Mouse (Mus musculus) natural killer cell, adult 2 months (primary cell): ENCODE results near the gene Nap1l1.
"Not testable (repeated sequence)": the region's sequence is repeated elsewhere in the genome, so short reads cannot be mapped to it uniquely, and the experiment has no call there.

ENCODE experiments used
- DNase-seq, 2 experiments: peaks; one replicate each; pipeline ENCODE4 v3.0.0; 2022; ENCODE audit warnings: low spot score in 2 of 2

Gene Nap1l1

GRCm38 (mm10) chr10:111472686-111473510 lies at the start of gene Nap1l1:
TSS of gene Nap1l1 (plus strand) at chr10:111473223.
- DNase-seq = peak; percentile 95 to 96

DNA sequence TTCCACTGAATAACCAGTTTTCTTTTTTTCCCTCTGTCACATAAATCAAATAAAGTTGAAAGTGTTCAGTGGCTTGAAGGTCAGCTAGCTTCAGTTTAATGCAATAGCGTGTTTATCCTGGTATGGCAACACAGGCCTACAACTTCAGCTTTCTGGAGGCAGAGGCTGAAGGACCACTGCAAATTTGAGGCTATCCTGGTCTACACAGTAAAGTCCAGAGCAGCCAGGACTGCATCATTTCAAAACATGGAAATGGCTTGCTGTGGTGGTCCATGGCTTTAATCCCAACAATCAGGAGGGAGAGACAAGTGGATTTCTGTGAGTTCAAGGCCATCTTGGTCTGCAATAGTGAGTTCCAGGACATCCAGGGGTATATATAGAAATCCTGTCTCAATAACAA lies 46.5 kb upstream of the Nap1l1 start:
- DNase-seq = no peak

DNA sequence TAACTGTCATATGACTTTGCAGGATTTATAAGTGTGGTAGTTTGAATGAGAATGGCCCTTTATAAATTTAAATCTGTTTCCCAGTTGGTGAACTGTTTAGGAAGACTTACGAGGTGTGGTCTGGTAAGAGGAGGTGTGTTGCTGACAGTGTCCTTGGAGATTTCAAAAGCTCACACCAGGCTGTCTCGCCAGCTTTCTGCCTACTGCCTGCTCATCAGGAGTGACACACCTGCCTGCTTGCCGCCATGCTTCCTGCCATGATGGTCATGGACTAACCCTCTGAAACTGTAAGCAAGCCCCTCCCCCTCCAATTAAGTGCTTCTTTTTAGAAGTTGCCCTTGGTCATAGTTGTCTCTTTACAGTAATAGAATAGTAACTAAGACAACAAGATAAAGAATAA lies 39.5 kb upstream of the Nap1l1 start:
- no peak for DNase-seq

GRCm38 (mm10) chr10:111441034-111441440 lies 32.0 kb upstream of the Nap1l1 start:
- no peak for DNase-seq

DNA sequence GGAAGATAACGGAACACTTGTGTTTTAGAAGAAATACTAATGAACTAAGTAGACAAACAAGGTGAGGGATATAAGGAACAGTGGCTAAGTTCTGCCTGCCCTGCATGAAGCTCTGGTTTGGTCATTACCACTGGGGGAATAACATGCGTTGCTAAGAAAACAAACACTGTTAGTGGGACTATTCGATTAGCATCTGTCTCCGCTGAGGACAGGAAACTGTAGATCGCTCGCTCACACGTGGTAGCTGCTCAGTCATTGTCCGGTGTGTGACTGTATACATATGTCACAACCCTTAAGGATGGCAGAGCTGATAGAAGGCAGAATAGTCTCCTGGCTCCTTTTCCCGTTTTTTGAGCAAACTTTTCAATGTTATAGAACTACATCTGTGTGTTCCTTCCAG lies 28.8 kb upstream of the Nap1l1 start:
- DNase-seq = no peak

DNA sequence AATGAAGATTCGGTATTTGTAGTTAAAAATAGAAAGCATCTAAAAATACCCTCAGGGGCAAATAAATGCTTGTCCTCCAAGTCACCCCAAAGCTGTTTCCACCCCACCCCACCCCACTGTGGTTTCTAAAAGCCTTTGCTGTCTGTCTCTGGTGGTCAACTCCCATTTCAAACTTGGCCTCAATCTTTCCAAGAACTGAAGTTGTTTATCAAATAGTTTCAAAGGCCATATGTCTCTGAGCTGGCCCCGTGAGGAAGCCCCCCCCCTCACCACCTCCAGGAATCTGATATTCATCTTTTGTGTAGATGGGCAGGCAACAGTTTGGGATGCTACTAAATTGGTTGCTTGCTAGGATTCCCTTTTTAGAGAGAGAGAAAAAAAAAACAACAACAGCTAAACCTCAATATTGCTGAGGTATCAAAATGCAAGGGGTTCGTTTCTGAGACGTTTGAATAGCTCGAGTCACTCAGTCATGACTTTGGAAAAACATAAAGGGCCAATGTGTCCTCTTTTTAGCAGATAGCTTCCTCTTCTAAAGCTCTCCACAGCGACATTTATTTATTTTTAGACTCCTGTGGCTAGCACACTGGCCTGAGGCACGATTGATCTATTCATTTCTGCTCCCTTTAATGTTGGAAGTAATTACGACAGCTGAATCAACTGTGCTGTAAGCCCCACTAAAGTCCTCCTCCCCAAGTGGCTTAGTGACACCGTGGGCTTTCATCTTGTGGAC lies 26.9 kb upstream of the Nap1l1 start:
- no peak for DNase-seq

DNA sequence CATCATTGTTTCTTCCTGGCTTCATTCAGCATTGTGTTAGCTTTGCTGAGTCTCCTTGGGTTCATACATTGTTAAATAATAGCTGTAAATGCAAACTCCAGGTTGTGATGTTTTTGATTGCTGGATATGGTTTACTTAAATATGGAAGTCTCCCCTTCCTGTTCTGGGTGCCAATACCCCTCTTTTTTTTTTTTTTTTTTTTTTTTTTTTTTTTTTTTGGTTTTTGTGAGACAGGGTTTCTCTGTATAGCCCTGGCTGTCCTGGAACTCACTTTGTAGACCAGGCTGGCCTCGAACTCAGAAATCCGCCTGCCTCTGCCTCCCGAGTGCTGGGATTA lies 26.4 kb upstream of the Nap1l1 start:
- DNase-seq = not testable (repeated sequence)

DNA sequence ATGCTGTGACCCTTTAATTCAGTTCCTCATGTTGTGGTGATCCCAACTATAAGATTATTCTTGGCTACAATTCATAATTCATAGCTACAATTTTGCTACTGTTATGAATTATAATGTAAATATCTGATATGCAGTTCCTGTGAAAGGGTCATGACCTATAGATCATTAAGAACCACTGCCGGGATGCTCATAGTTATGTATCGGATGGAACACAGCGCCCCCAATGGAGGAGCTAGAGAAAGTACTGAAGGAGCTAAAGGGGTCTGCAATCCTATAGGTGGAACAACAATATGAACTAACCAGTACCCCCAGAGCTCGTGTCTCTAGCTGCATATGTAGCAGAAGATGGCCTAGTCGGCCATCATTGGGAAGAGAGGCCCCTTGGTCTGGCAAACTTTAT lies 23.4 kb upstream of the Nap1l1 start:
- DNase-seq = not testable (repeated sequence)

DNA sequence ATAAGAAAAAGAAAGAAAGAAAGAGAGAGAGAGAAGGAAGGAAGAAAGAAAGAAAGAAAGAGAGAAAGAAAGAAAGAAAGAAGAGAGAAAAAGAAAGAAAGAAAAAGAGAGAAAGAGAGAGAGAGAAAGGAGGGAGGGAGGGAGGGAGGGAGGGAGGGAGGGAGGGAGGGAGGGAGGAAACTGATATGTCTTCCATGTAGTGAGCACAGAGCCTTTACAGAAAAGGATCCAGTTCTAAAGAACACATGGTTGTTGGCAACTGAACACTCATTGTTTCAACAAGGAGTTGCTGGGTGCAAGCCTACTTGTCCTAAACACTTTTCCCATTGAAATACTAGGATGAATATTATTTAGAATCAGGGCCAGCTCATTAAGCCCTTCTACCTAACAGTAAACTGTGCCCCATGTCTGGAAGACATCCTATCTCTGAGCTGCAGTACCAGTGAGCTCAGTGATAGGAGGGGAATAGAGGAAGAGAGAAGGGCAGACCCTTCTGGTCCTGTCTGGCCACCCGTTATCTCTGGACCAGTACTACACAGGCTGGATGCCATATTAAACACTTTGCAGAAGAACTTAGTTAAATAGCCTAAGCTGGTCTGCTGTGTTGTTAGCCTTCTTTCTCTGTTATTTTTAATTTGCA lies 21.2 kb upstream of the Nap1l1 start:
- DNase-seq = no peak

DNA sequence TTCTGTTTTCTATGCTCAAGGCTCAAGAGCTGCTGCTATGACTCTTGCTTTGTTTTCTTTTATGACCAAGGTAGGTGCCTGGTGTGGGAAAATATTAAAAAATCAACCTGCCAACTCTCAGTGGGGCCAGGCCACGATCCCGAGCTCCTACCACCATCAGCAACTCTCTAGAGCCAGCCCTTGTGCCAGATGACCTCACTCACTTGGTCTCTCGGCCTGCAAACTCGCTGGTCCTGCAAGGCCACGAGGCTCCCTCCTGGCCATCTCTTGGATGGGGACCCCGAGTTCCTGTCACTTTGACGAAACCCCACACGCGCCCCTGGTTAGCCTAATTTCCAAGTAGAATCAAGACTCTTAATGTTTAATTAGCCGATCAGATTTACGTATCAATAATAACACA lies 20.6 kb upstream of the Nap1l1 start:
- DNase-seq = no peak

- no peak for DNase-seq
These were observed 18.2 kb upstream of the Nap1l1 start for GRCm38 (mm10) chr10:111454698-111455308.

GRCm38 (mm10) chr10:111458088-111458487 lies 14.9 kb upstream of the Nap1l1 start:
- no peak for DNase-seq

- no peak for DNase-seq
These were observed 14.0 kb upstream of the Nap1l1 start for GRCm38 (mm10) chr10:111459040-111459439.

DNA sequence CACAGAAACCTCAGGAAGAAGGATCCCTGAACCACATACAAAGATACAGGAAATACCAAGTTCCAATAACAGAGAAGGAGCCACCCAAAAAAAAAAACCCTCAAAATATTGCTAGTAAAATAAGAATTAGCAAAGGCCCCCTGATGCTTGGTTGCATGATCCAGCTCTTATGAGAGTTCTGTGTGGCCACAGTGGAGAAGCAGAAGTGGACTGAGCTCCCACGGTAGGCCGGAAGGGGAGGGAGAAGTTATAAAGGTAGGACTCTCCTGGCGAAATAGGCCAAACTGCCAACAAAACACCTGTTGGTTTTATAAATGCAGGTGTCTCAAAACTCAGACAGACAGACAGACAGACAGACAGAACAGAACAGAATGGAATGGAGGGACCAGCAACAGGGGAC lies 13.1 kb upstream of the Nap1l1 start:
- no peak for DNase-seq

- no peak for DNase-seq
These were observed 12.6 kb upstream of the Nap1l1 start for GRCm38 (mm10) chr10:111460381-111460780.

- peak in 1 of 2 experiments; percentile 6 for DNase-seq
These were observed 8.2 kb upstream of the Nap1l1 start for GRCm38 (mm10) chr10:111464833-111465232.

DNA sequence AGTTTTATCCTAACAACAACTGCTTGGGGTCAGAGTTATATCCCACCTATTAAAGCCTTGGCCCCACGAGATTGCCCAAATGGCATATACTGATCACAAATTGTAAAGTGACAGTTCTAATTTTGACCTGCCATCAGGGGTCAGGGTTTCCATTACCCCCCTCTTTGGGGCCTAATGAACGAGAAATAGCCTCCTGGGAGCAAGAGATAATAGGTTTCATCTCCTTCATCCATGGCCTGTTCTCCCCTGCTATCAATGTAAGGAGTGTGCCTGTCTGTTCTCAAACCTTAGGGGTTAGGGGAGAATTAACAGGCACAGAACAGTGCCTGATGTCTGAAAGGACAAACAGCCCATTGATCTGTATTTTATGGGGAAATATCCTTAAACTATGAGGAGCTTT lies 7.6 kb upstream of the Nap1l1 start:
- no peak for DNase-seq

GRCm38 (mm10) chr10:111471166-111471565 lies 1.9 kb upstream of the Nap1l1 start:
- peak in 1 of 2 experiments; percentile 66 for DNase-seq

DNA sequence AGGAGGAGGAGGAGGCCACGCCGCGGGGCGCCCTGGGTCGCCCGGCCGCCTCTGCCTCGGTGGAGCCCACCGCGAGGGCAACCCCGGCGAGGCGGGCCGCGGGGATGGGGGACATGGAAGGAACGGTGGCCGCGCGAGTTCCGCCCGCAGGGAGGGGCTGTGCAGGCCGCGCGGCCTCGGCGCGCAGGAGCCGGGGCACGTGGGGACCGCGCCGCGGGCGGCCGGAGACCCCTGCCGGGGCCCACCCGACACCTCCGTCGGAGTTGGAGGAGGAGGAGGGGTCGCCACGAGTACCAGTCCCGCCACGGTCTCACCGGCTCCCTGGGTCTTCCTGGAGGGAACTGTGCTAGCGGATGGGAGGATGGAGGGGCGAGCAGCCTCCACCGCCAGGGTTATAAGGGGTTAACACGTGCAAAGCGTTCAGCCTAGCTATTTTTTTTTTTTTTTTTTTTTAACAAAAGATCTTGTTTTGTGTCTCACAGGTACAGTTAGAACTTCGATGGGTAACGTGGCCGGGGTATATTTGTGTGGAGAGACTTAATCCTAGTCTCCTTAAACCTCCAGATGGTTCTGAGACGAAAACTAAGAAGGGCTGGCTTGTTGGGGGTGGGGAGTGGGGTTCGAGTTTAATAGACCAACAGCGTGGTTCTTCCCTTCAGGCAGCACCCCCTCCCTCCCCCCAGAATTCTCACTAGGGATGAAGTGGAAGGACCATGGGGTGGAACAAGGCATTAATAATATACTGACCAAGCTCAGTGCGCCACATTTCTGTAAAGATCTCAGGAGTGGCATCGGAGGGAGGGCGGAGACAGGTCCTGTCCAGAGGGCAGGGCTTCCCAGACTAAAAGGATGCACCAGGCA lies 718 bp downstream of the Nap1l1 start:
- peak in 1 of 2 experiments; percentile 31 for DNase-seq

DNA sequence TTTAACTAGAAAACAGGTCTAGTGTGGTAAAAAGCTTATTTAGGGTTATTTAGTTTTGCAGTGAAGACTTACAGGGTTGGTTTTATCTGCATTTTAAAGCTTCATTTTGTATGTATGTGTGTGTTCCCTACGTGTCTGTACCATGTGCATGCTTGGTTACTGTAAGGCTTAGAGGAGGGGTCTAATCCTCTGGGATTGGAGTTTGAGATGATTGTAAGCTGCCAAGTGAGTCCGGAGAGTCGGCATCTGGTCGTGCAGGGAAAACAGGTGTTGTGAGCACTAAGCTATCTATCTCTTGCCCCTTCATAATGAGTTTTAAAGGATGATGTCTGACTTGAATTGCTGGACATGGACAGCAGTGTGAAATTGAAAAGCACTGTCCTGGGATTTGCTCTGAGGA lies 3.3 kb downstream of the Nap1l1 start:
- no peak for DNase-seq

GRCm38 (mm10) chr10:111476989-111477510 lies 4.0 kb downstream of the Nap1l1 start:
- DNase-seq = no peak
